Mouse (Mus musculus) MEL (cell line): ENCODE measurements around the gene Tob2. TPM values are rescaled to one million over a fixed set of nuclear protein-coding genes. Genes with fewer than 3 reads are reported as not detected.

Experiments
- DNase-seq: peaks from one replicate; pipeline ENCODE4 v3.0.0; 2011; ENCODE audit warnings: low read depth, low spot score
- H3K27ac ChIP-seq: 2 replicates; pipeline ENCODE4 v1.5.1; 2012; ENCODE audit warnings: low read depth, mild to moderate bottlenecking, control low read depth, low read length, moderate library complexity; ENCODE audit not compliant: control insufficient read depth
- H3K27me3 ChIP-seq, 2 experiments: fragments of 150-350 bp in 1 of 2; sonication (generic) in 1 of 2; 2 replicates each; pipeline ENCODE4 v1.6.1; 2012; ENCODE audit warnings: low read length in 2 of 2, mild to moderate bottlenecking in 2 of 2, improper control_type of control experiment in 1 of 2, moderate library complexity in 1 of 2; ENCODE audit not compliant: insufficient read depth in 2 of 2, control insufficient read depth in 1 of 2
- H3K36me3 ChIP-seq, 2 experiments: 2 replicates each; pipeline ENCODE4 v1.6.1; 2012 to 2014; ENCODE audit warnings: low read length in 2 of 2, improper control_type of control experiment in 1 of 2, inconsistent platforms in 1 of 2, mild to moderate bottlenecking in 1 of 2; ENCODE audit not compliant: insufficient read depth in 2 of 2, control insufficient read depth in 1 of 2
- H3K4me1 ChIP-seq, 2 experiments: fragments of 150-350 bp in 1 of 2; sonication (generic) in 1 of 2; 2 replicates each; pipeline ENCODE4 v1.6.1; 2012; ENCODE audit warnings: low read length in 2 of 2, improper control_type of control experiment in 1 of 2, mild to moderate bottlenecking in 1 of 2; ENCODE audit not compliant: insufficient read depth in 2 of 2, control insufficient read depth in 1 of 2
- H3K4me3 ChIP-seq, 2 experiments: fragments of 150-350 bp in 1 of 2; sonication (generic) in 1 of 2; 2 replicates each; pipeline ENCODE4 v1.5.1; 2012; ENCODE audit warnings: low read depth in 2 of 2, low read length in 2 of 2, mild to moderate bottlenecking in 2 of 2, moderate library complexity in 2 of 2, control low read depth in 1 of 2, improper control_type of control experiment in 1 of 2; ENCODE audit not compliant: control insufficient read depth in 1 of 2, insufficient read depth in 1 of 2
- H3K79me2 ChIP-seq: 2 replicates; pipeline ENCODE4 v1.6.1; 2012; ENCODE audit warnings: mild to moderate bottlenecking, low read length, moderate library complexity; ENCODE audit not compliant: control insufficient read depth, poor library complexity, insufficient read depth
- H3K9ac ChIP-seq: 2 replicates; pipeline ENCODE4 v1.6.1; 2012; ENCODE audit warnings: low read depth, mild to moderate bottlenecking, control low read depth, low read length, moderate library complexity; ENCODE audit not compliant: control insufficient read depth, poor library complexity, severe bottlenecking
- H3K9me3 ChIP-seq: fragments of 150-350 bp; sonication (generic); replicated peaks from 2 replicates; pipeline ENCODE4 v1.6.1; 2012; ENCODE audit warnings: mild to moderate bottlenecking, low read length, improper control_type of control experiment, moderate library complexity; ENCODE audit not compliant: insufficient read depth
- CHD1 ChIP-seq: IDR thresholded peaks from 2 replicates; pipeline ENCODE4 v1.6.1; 2012; ENCODE audit warnings: low read depth, mild to moderate bottlenecking, inconsistent platforms, low read length, improper control_type of control experiment
- E2F4 ChIP-seq: IDR thresholded peaks from 2 replicates; pipeline ENCODE4 v1.6.1; 2011; ENCODE audit warnings: low read depth, low read length, improper control_type of control experiment, borderline replicate concordance
- EP300 ChIP-seq, 2 experiments: IDR thresholded peaks; 2 replicates each; pipeline ENCODE4 v1.6.1; 2011; ENCODE audit warnings: improper control_type of control experiment in 2 of 2, low read length in 2 of 2, low read depth in 1 of 2, mild to moderate bottlenecking in 1 of 2
- GABPA ChIP-seq: IDR thresholded peaks from 2 replicates; pipeline ENCODE4 v1.6.1; 2012; ENCODE audit warnings: low read depth, mild to moderate bottlenecking, inconsistent platforms, low read length, improper control_type of control experiment, moderate library complexity
- KAT2A ChIP-seq: conservative IDR thresholded peaks from 2 replicates; pipeline ENCODE4 v1.6.1; 2012; ENCODE audit warnings: low read depth, low read length, improper control_type of control experiment, inconsistent platforms
- MAFK ChIP-seq: IDR thresholded peaks from 2 replicates; pipeline ENCODE4 v1.6.1; 2011; ENCODE audit warnings: low read depth, mild to moderate bottlenecking, low read length, improper control_type of control experiment, borderline replicate concordance
- MAZ ChIP-seq: IDR thresholded peaks from 2 replicates; pipeline ENCODE4 v1.6.1; 2012; ENCODE audit warnings: low read depth, mild to moderate bottlenecking, inconsistent platforms, low read length, improper control_type of control experiment
- MEF2A ChIP-seq: IDR thresholded peaks from 2 replicates; pipeline ENCODE4 v1.6.1; 2014; ENCODE audit warnings: low read depth, mild to moderate bottlenecking, inconsistent platforms, low read length, improper control_type of control experiment; ENCODE audit not compliant: poor library complexity, insufficient replicate concordance, severe bottlenecking; ENCODE audit errors: extremely low read depth
- MXI1 ChIP-seq: IDR thresholded peaks from 2 replicates; pipeline ENCODE4 v1.6.1; 2011; ENCODE audit warnings: mild to moderate bottlenecking, low read depth, low read length, improper control_type of control experiment
- MYB ChIP-seq: IDR thresholded peaks from 2 replicates; pipeline ENCODE4 v1.6.1; 2011; ENCODE audit warnings: mild to moderate bottlenecking, low read depth, low read length, improper control_type of control experiment
- MYC ChIP-seq: IDR thresholded peaks from 2 replicates; pipeline ENCODE4 v1.6.1; 2011; ENCODE audit warnings: low read depth, mild to moderate bottlenecking, low read length, improper control_type of control experiment, moderate library complexity
- POLR2A ChIP-seq, 2 experiments: IDR thresholded peaks; 2 replicates each; pipeline ENCODE4 v1.6.1; 2011 to 2012; ENCODE audit warnings: low read length in 2 of 2, mild to moderate bottlenecking in 2 of 2, control low read depth in 1 of 2, improper control_type of control experiment in 1 of 2, low read depth in 1 of 2, moderate library complexity in 1 of 2; ENCODE audit not compliant: control insufficient read depth in 1 of 2, insufficient read depth in 1 of 2, poor library complexity in 1 of 2
- RAD21 ChIP-seq: IDR thresholded peaks from 2 replicates; pipeline ENCODE4 v1.6.1; 2011; ENCODE audit warnings: mild to moderate bottlenecking, low read depth, low read length, improper control_type of control experiment
- SIN3A ChIP-seq: IDR thresholded peaks from 2 replicates; pipeline ENCODE4 v1.6.1; 2012; ENCODE audit warnings: low read length, improper control_type of control experiment, inconsistent platforms
- TAL1 ChIP-seq: IDR thresholded peaks from 2 replicates; pipeline ENCODE4 v1.6.1; 2012; ENCODE audit warnings: mild to moderate bottlenecking, inconsistent platforms, low read length, moderate library complexity, mixed read lengths
- TBP ChIP-seq: IDR thresholded peaks from 2 replicates; pipeline ENCODE4 v1.8.0; 2011; ENCODE audit warnings: low read depth, low read length, improper control_type of control experiment
- TCF12 ChIP-seq: IDR thresholded peaks from 2 replicates; pipeline ENCODE4 v1.6.1; 2014; ENCODE audit warnings: low read depth, mild to moderate bottlenecking, inconsistent platforms, low read length, improper control_type of control experiment, moderate library complexity
- UBTF ChIP-seq: IDR thresholded peaks from 2 replicates; pipeline ENCODE4 v1.6.1; 2012; ENCODE audit warnings: low read depth, mild to moderate bottlenecking, inconsistent platforms, low read length, improper control_type of control experiment, moderate library complexity, borderline replicate concordance; ENCODE audit not compliant: insufficient read depth
- USF1 ChIP-seq: IDR thresholded peaks from 2 replicates; pipeline ENCODE4 v1.6.1; 2014; ENCODE audit warnings: low read depth, mild to moderate bottlenecking, inconsistent platforms, low read length, improper control_type of control experiment, moderate library complexity
- ZC3H11A ChIP-seq: IDR thresholded peaks from 2 replicates; pipeline ENCODE4 v1.6.1; 2012; ENCODE audit warnings: low read depth, mild to moderate bottlenecking, inconsistent platforms, low read length, improper control_type of control experiment
- ZMIZ1 ChIP-seq: IDR thresholded peaks from 2 replicates; pipeline ENCODE4 v1.6.1; 2012; ENCODE audit warnings: low read depth, mild to moderate bottlenecking, inconsistent platforms, low read length, improper control_type of control experiment, moderate library complexity
- polyA plus RNA-seq, 2 experiments: library from polyadenylated mRNA; stranded (reverse) in 1 of 2; unstranded in 1 of 2; fragments of >175 nt in 1 of 2; fragments of >200 nt in 1 of 2; gene quantifications; 2 replicates each; pipeline versions ENCODE4 v1.2.1 to v1.2.4; 2012; ENCODE audit warnings: low replicate concordance in 2 of 2, low read depth in 1 of 2; ENCODE audit not compliant: insufficient read length in 2 of 2, insufficient read depth in 1 of 2, missing spikeins in 1 of 2
- total RNA-seq: library from RNA; depleted of rRNA; stranded (reverse); fragments of 300-350 nt; gene quantifications from 2 replicates; pipeline ENCODE4 v1.2.3, GENCODE M21; 2012

Gene Tob2
- total and polyA plus RNA-seq, 3 experiments, result 20.7 to 23.5 TPM; not detected in 1

GRCm38 (mm10) chr15:81812287-81812686 lies 46.3 kb downstream of the Tob2 start:
- DNase-seq, result no peak
- Histone ChIP-seq H3K36me3 (peaks cover 0 to 31% of the 10 kb centered on the region in 2 experiments; a peak in 2 of 4 replicates), H3K27ac (no peak overlapping the region), H3K79me2 (peaks cover 6% of the 10 kb centered on the region), H3K4me1 (peaks cover 16 to 34% of the 10 kb centered on the region in 2 experiments), H3K9ac (peak overlapping the region; percentile 78), H3K4me3 (peak overlapping the region; percentile 68 to 76; a peak in 3 of 4 replicates), H3K9me3 (no peaks in the 10 kb centered on the region), H3K27me3 (no peaks in the 10 kb centered on the region)
- TF ChIP-seq MYC (no peak), E2F4 (no peak), MYB (no peak), RAD21 (no peak), TBP (no peak), TAL1 (no peak), UBTF (no peak), EP300 (IDR thresholded peaks at IDR 0.05; ENCODE audit: low read depth in 1 of 2, low read length in 2 of 2) (no peak), TCF12 (no peak), MXI1 (no peak), SIN3A (no peak), GABPA (no peak), MEF2A (no peak), KAT2A (no peak), ZMIZ1 (no peak), POLR2A (IDR thresholded peaks at IDR 0.05; ENCODE audit: control insufficient read depth in 1 of 2, insufficient read depth in 1 of 2, low read depth in 1 of 2, low read length in 2 of 2, poor library complexity in 1 of 2) (no peak), USF1 (no peak), CHD1 (no peak), MAFK (no peak), ZC3H11A (no peak)

GRCm38 (mm10) chr15:81811599-81811996 lies 47.0 kb downstream of the Tob2 start:
- H3K9ac ChIP-seq, result peak overlapping the region; percentile 78
- peaks cover 0 to 31% of the 10 kb centered on the region in 2 experiments; a peak in 2 of 4 replicates for H3K36me3 ChIP-seq
- peaks cover 16 to 34% of the 10 kb centered on the region in 2 experiments for H3K4me1 ChIP-seq
- H3K79me2 ChIP-seq, result peaks cover 6% of the 10 kb centered on the region
- no peaks in the 10 kb centered on the region for H3K27me3 ChIP-seq
- H3K9me3 ChIP-seq, result no peaks in the 10 kb centered on the region
- TF ChIP-seq MAZ (peak; percentile 8; the same call in 1 of the 2 replicates), RAD21 (no peak)
- H3K27ac ChIP-seq, result 0 out of 2 replicates have a peak overlapping the region, but pooled peaks have one; percentile 14
- DNase-seq, result no peak
- peak overlapping the region; percentile 68 to 76 for H3K4me3 ChIP-seq
